9 mouse cellular contexts compared by ENCODE assay signal in genomic region chr5:146376601-146377000, GRCm38 (mm10). TPM values are rescaled to one million over a fixed set of nuclear protein-coding genes. Genes with fewer than 3 reads are reported as not detected.
DNase-seq lines count a peak whose midpoint lies in the region; ATAC-seq and TF ChIP-seq lines count a peak whose summit lies in the region.
"Had no signal": no experiment of that assay in that cellular context is flagged by ENCODE, and none has a peak within 500 bp of the region (broad histone marks: within the 10 kb centered on the region; RNA-seq: fewer than 3 reads in every experiment).

No protein-coding gene starts in this region.

- WGBS in kidney, adult 2 months: 87% methylated on average over 4 of the region's 4 CpGs

- no peak for TF ChIP-seq POLR2A in kidney, adult 2 months (IDR thresholded peaks at IDR 0.05; ENCODE audit: low read depth, low read length)

- H3K27me3 ChIP-seq in kidney, adult 2 months (replicated peaks; ENCODE audit: control insufficient read depth, insufficient read depth, low read length): no peaks in the 10 kb centered on the region

- no peak overlapping the region for H3K27ac ChIP-seq in kidney, adult 2 months (ENCODE audit: insufficient read depth, low read depth, low read length)

- no peaks in the 10 kb centered on the region for H3K4me1 ChIP-seq in kidney, adult 2 months (ENCODE audit: control insufficient read depth, insufficient read depth, low read length)

- peak; percentile 19 for DNase-seq in kidney, adult 2 months
- DNase-seq in kidney, adult 11 months: no peak
- peak; percentile 9 for DNase-seq in thymus, postnatal 14 days
- no peak for DNase-seq in thymus, adult 18-20 months
- DNase-seq in c-Kit-positive CD71-positive TER-119-negative erythroid progenitor cells, embryonic 14.5 days (ENCODE audit: low read depth): peak; percentile 7
- peak; percentile 44 for DNase-seq in thymus, postnatal 4 days
- no peak for DNase-seq in ovary, postnatal 10 days (ENCODE audit: low spot score)

- no peak overlapping the region for H3K4me3 ChIP-seq in kidney, adult 2 months (ENCODE audit: insufficient read depth, low read depth, low read length)

- peak; percentile 54 for TF ChIP-seq CTCF in kidney, adult 2 months (conservative IDR thresholded peaks at IDR 0.05; ENCODE audit: insufficient read depth, insufficient read length, low read depth, low read length)

- no peak for ATAC-seq in granulocyte monocyte progenitor cell, adult 5-6 weeks (replicated peaks; ENCODE audit: poor library complexity, severe bottlenecking)

- no peaks in the 10 kb centered on the region for H3K36me3 ChIP-seq in kidney, adult 2 months (ENCODE audit: control insufficient read depth, insufficient read depth, low read length)

RNA-seq across cellular contexts. Expression of gene Wasf3, which starts 8.2 kb away (rescaled TPM):
- 5.9 and 6.4 TPM in 2 replicates for polyA plus RNA-seq in kidney, adult 2 months (2012; rRNA removed)
- not detected in 2 replicates for total RNA-seq in granulocyte monocyte progenitor cell, adult 5-6 weeks (2014; fragmentation: Nextera tagmentation)
- total RNA-seq in granulocyte monocyte progenitor cell, adult 5-6 weeks (2017): not detected in 2 replicates
- total RNA-seq: megakaryocyte, adult 5-6 weeks had no signal

Comparison
In these comparisons a context has a peak if more than half of its experiments do, and no peak if none do; other contexts are left out.
1. DNase-seq: peak in kidney, adult 2 months (single experiment), thymus, postnatal 14 days (single experiment), c-Kit-positive CD71-positive TER-119-negative erythroid progenitor cells, embryonic 14.5 days (single experiment) and thymus, postnatal 4 days (single experiment); none in kidney, adult 11 months (single experiment), thymus, adult 18-20 months (0 of 2) and ovary, postnatal 10 days (single experiment).